Mouse (Mus musculus): ENCODE results near the gene BC117090.
"Not testable (repeated sequence)": the region's sequence is repeated elsewhere in the genome, so short reads cannot be mapped to it uniquely, and the experiment has no call there.

Gene BC117090

DNA sequence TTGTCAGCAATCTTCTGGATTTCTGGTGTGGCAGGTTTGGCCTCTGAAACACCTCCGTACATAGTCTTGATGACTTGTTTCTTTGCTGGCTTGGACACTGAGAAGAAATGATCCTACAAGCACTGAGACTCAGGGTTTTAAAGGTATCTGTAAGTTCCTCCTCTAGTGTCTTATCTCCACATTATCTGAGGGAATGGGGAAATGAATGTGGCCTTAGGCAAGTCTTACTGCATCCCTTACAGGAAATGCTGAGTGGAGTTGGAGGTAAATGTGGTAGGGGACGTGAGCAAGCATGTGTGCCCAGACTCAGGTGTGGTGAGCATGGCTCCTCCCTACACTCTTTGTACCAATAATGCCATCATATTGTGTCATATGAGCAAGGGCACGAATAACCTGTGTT is at the start of gene BC117090:
TSS of gene BC117090 (minus strand) at position 101 of the 400 bp plus-strand sequence.
- no peak for DNase-seq

DNA sequence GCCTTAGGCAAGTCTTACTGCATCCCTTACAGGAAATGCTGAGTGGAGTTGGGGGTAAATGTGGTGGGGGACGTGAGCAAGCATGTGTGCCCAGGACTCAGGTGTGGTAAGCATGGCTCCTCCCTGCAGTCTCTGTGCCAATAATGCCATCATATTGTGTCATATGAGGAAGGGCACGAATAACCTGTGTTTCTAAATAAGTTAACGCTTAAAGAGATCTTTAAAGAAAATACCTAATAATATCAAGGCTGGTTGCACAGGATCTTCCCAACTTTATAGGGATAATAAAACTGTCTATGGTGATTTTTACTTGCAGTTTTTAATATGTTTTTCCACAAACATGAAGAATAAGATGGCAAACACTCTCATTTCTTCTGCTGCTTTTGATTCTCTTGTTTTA is 33.5 kb upstream of the BC117090 start, which contains the start of gene BC100530:
TSS of gene BC100530 (minus strand) at position 101 of the 400 bp plus-strand sequence.
- DNase-seq: not testable (repeated sequence)

DNA sequence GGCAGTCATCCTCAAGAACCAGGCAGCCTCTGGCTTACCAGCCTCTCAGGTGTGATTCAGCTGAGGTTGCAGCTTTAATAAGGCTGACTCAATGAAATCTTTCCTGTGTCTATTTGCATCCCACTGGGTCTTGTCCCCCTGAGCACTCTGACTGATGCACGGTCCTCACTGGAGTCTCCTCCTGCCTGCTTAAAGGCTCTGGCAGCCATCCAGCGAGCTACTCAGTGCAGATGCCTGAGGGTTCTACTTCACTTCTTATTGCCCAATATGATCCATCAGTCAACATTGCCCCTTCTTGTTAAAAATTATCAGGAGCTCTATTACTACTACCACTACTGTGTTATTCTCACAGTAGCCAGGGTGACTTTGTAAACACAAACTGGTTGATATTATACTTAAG is 3.0 kb upstream of the BC117090 start:
- no peak for DNase-seq

DNA sequence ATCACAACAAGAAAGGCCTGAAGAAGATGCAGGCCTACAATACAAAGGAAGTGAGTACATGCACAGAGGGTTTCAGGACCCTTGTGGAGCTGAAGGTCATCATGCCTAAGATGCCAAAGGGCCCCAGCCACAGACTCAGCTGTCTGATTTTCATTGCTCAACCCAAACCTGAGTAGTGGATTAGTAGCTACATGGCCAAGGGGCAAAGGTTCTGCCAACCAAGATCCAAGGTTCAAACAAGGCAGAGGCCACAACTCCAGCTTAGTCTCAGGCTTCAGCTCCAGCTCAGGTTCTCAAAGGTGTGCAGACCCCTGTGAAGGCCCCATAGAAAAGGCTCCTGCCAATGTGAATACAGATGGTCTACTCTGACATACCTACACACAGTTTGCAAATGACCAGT is 14.8 kb downstream of the BC117090 start:
- no peak for DNase-seq

DNA sequence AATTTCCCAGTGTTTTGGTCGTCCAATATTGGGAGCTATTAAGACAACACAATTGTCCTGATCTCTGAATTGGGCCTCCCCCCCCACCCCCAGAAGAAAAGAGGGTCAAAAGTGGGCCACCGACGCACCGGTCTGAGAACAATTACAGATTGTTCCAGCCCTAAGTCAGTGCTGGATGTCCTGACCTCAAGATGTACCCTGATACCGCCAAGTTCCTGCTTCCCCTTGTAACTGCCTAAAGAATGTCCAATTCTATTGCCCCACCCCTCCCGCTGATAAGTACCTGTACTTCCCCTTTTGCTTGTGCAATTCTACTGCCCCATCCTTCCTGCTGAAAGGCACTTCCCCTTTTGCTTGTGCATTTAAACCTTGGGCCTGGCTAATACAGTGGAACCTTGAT is 18.0 kb downstream of the BC117090 start:
- not testable (repeated sequence) for DNase-seq

DNA sequence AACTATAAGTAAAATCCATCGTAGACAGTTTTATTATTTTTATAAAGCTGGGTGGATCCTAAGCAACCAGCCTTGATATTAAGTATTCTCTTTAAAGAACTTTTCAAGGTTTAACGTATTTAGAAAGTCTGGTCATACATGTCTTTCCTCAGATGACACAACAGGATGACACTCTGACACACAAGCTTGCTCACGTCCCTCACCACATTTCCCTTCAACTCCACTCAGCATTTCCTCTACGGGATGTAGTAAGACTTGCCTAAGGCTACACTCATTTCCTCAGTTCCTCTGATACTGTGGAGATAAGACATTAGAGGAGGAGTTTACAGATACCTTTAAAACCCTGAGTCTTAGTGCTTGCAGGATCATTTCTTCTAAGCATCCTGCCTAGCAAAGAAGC is 26.5 kb downstream of the BC117090 start:
- no peak for DNase-seq

DNA sequence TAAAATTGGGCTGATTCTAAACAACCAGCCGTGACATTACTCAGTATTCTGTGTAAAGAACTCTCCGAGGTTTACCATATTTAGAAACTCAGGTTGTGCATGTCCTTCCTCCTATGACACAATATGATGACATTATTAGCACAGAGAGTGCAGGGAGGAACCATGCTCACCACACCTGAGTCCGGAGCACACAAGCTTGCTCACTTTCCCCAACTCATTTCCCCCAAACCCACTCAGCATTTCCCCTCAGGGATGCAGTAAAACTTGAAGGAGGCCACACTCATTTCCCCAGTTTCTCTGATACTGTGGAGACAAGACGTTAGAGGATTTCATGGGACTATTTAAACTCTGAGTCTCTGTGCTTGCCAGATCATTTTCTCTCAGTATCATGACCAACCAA is 45.0 kb downstream of the BC117090 start:
- DNase-seq: no peak

DNA sequence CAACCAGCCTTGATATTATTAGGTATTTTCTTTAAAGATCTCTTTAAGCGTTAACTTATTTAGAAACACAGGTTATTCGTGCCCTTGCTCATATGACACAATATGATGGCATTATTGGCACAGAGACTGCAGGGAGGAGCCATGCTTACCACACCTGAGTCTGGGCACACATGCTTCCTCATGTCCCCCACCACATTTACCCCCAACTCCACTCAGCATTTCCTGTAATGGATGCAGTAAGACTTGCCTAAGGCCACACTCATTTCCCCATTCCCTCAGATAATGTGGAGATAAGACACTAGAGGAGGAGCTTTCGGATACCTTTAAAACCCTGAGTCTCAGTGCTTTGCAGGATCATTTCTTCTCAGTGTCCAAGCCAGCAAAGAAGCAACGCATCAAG is 57.3 kb downstream of the BC117090 start, which contains the start of gene Stfa1:
TSS of gene Stfa1 (plus strand) at position 156 of the 400 bp plus-strand sequence.
- DNase-seq: not testable (repeated sequence)

Data from lung, postnatal 36 days (tissue).